Mouse (Mus musculus): ENCODE data around the gene Sdad1.
A peak's percentile ranks its signal among the peaks of the same experiment; 100 is the strongest.
"Not testable (repeated sequence)": the region's sequence is repeated elsewhere in the genome, so short reads cannot be mapped to it uniquely, and the experiment has no call there.

The Sdad1 gene

GRCm38 (mm10) chr5:92309681-92310511 lies at the start of gene Sdad1:
TSS of gene Sdad1 (minus strand) at chr5:92310479.
- peak; percentile 93 for DNase-seq

DNA sequence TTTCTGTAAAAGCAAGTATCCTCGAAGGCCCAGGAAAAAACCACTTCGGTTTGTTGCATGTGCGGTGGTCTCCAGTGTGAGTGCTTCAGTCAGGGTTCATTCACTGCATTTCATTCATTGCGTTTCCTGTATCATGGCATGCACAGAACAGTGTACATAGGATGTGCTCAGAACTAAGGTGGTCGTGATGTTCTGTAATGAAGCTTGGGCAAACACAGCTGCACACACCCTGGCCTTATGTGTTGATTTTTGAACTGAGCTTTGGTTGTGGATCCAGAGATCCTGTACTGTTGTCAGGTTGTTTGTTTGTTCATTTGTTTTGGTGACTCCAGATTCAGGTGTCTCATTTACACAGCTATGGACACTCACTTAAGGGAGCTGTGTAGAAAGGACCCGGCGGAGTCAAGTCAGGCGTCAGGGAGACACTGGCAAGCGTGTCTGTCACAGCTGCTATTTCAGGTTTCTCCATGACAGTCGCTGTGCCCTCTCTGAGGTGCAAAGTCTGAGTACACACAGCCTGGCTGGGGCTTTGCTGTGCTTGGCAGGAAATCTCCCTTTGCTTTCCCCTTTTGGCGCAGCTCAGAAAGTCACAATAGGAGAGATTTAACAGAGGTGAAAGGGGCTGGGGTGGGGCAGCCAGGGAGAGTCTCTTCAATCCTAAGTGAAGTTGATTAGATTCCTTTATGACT lies 48.6 kb upstream of the Sdad1 start:
- DNase-seq = no peak

DNA sequence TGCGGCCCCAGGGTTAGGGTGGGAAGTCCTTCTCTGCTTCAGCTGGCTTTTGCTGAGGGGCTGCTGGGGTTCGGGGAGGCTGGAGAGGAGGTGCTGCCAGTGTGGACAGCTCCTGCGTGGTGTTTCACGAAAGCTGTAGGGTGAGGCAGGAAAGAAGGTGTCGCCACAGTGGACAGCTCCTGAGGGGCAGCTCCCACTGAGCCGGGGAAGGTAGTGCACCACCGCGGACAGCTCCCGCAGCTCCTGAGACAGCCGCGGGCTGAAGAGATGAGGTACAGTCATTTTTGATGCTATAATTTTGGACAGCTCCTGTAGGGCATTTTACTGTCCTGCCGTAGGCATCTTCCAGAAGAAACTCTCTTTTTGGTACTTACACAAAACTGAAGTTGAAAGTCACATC lies 47.8 kb upstream of the Sdad1 start:
- DNase-seq = no peak

GRCm38 (mm10) chr5:92353517-92353916 lies 43.2 kb upstream of the Sdad1 start:
- DNase-seq = no peak

DNA sequence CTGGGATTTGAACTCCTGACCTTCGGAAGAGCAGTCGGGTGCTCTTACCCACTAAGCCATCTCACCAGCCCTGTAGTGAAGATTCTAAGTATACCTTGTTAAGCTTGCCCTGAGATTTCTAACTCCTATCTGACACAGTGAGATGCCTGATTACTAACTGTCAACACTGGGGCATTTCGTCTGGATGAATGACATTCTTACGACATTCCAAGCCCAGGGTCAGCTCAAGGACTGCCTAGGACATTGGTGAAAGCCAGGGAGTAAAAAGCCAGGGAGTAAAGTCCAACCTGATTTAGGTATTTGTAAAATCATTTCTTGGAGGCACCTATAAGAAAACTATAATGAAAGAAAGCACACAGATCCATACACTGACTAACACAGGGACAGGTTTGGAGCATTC lies 42.4 kb upstream of the Sdad1 start:
- DNase-seq = not testable (repeated sequence)

DNA sequence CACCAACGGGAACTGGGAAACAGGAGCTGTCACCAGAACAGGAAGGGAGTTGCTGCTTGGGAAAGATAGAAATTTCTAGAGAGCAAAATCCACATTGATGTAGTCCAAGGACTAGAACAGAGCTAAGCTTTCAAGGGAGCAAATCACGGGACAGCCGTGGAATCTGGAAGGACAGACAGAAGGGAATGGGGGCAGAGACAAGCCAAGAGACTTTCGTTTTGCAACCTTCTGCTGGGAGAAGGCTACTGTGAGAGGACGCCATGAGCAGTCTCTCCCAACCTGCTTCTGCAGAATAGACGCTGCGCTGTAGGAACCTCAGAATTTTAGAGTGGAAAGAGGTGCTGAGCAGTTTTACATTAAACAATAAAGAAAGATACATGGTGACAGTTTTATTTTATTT lies 39.5 kb upstream of the Sdad1 start:
- no peak for DNase-seq

GRCm38 (mm10) chr5:92348794-92349413 lies 38.6 kb upstream of the Sdad1 start, which contains the start of gene Cxcl10:
TSS of gene Cxcl10 (minus strand) at chr5:92348889.
- DNase-seq = peak; percentile 22

- DNase-seq = no peak
Observed at GRCm38 (mm10) chr5:92345006-92345405, 34.7 kb upstream of the Sdad1 start.

DNA sequence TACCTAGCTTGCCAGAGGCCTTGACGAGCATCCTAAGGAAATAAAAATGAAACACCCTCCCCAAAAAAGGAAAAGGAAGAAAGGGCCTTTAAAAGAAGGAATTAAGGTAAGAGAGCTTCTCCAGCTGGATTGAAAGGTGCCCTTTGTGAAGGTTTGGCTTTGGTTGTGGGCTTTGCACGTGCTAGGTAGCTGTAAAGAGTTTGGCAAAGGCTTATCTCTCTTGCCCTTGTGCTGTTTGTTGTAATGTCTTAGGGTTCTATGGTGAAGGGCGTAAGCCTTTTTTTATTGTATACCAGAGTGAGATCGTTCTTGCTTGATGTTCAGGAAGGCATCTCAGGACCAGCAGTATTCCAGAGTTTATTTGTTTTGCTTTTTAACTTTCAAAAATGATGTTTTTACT lies 30.3 kb upstream of the Sdad1 start:
- no peak for DNase-seq

DNA sequence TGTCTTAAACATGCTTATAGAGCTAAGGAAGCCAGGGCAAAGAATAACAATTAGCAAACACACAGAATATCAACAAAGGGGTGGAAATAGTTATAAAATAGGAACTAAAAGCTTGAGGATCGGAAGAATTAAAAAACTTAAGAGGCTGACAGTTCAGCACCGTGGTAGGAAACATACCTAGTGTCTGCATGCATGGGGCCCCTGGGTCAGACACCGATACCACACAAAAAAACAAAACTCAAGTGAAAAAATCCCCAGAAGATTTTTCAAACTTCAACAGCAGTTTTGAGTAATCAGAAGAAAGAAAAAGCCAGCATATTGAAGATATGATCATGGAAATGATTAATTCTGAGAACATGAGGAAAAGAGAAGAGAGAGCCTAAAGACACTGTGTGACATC lies 26.5 kb upstream of the Sdad1 start:
- DNase-seq = no peak

DNA sequence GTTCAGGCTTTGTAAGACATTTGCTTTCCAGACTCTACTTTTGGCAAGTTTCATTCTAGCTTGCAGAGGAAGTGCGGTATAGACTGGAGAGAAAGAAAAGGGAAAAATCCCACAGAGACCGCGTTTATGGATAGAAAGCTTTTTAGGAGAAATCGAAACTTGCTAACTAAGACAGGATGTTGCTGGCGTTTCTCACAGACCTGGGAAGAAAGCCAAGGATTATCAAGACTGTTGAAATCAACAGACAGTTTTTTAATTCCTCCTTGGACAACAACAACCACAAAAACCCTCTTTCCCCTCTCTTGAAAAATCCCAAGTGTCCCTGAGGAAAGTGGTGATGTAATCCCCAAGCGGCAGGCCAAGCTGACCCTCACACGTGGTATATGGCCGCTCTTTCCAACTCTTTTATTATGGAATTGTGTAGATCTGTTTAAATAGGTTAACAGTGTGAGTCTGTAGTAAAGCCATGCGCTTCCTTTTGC lies 22.1 kb upstream of the Sdad1 start:
- no peak for DNase-seq

- no peak for DNase-seq
Observed at GRCm38 (mm10) chr5:92331635-92332338, 21.5 kb upstream of the Sdad1 start, which contains the start of gene Art3. TSS of gene Art3 (plus strand) at chr5:92331827.

DNA sequence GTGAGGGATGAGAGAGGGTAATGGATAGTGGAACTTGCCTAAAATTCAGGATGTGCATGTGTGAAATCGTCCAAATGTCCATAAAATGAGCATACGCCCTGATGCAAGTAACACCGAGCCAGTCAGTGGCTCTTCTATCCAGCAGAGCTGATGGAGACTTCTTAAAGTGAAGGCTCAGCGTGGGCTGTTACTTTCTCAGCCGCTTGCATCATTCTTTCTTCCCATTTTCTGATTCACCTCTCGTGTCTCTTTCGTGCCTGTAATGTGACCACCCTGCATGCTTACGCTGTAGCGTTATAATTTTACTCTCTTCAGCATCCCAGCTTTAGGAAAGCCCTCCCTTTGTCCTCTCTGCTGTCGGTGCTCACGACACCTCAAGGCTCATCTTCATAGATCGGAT lies 20.8 kb upstream of the Sdad1 start:
- DNase-seq = no peak

DNA sequence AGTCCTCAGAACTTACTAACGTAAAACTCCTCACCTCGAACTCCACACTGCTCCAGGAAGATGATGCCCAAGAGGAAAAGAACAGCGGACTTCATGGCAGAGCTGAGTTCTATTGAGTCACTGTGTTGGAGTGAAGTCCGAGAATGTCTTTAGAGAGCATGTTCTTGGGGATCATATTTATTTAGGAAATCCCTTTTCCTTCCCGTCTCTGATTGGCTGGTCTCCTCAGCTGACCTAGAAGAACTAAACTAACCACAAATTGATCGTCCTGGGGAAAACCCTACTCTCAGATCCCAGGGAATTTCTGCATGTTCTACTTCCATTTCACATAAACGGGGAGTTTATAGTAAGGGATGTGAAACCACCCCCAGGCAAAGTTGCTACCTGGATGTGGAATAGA lies 17.6 kb upstream of the Sdad1 start, which contains the start of gene Cxcl9:
Gene Cxcl9, minus strand, starts transcription at position 151 of the 400 bp plus-strand sequence.
- no peak for DNase-seq

GRCm38 (mm10) chr5:92327367-92327766 lies 17.1 kb upstream of the Sdad1 start:
- no peak for DNase-seq

DNA sequence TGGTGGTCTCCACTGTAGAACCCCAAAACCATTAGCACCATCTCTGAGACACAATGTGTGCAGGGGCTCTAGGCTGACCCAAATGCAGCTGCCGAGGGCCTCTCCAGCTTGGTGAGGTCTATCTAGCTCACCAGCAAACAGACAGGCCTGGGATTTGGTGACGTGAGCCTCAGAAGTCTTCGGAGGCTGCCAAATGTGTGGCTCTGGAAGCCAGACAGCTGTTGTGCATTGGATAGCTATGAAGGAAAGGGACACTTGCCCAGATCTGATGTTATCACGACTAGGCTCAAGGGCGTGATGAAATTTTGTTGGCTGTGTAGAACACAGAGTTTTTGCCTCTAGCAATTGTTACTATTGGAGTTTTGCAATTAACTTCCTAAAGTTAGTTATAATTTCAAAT lies 13.0 kb upstream of the Sdad1 start:
- no peak for DNase-seq

DNA sequence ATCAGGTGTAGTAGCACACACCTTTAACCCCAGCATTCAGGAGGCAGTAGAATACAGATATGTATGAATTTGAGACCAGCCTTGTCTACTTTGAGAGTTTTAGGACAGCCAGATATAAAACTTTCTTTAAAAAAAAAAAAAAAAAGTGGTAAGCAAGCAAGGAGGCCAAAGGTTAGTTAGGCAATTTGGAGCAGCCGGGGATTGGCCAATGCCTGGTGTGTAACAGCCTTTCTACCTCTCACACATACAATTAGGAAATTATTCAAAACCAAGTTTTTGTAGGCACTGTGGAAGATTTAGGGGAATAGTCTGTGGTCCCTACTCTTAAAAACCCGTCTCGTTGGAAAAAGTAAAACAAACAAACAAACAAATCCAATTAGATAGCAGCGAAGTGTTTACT lies 12.3 kb upstream of the Sdad1 start:
- DNase-seq = no peak

DNA sequence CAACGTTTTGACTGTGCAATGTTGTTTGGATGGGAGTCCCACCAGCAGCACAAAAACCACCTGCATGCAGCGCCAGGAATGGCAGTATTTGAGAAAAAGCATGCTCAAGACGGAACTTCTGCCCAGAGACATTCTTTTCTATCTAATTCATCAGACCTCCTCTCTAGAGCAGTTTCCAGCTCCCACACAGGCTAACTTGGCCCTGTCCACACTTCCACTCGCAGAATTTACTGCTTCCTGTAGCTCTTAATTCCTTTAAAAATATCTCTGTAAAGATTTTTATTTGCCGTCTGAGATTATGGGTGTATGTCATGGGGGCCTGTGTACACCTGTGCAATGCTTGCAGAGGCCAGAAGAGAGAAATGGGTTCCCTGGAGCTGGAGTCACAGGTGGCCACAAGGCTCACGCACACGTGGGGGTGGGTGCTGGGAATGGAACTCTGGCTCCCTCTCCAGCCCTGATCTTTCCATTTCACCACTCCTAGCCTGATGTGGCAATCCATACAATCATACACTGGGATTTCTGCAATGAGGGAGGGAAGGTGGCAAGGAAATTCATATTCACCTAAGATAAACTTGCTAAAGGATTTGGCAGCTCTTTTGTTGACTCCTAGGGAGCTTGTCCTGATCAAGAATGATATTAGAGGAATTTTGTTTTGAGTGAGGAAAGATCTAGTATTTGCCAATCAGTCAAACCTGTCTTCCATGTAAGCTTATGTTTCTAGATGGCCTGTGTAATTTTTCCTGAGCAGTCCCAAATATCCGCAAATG lies 11.5 kb upstream of the Sdad1 start:
- DNase-seq = no peak

GRCm38 (mm10) chr5:92318596-92318995 lies 8.3 kb upstream of the Sdad1 start:
- DNase-seq = no peak

- no peak for DNase-seq
Observed at GRCm38 (mm10) chr5:92318119-92318518, 7.8 kb upstream of the Sdad1 start.

DNA sequence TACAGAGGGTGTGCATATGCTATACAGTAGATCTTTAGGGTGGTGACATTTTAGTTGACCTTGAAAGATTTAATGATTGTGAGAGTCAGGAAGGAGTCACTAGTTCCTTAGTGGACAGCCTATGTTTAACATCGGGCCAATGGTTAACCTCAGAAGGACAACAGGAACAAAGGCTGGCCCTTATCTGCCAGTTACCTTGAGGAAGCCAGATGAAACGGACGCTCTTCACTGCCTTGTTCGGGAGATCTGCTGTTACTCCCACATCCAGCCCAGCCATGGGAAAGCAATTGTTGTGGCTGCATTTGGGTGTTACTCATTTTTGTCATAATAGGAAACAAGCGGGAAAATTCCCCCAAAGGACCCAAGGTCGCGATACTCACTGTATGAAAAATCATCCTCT lies 3.5 kb upstream of the Sdad1 start:
- DNase-seq = no peak

Measured in right cerebral cortex, postnatal 14 days (tissue).